Mouse (Mus musculus): ENCODE data around the gene Ankrd17. TPM values are rescaled to one million over a fixed set of nuclear protein-coding genes. Genes with fewer than 3 reads are reported as not detected.
A peak's percentile ranks its signal among the peaks of the same experiment; 100 is the strongest.

Ankrd17 gene
- polyA plus RNA-seq, 1 experiment from 2014 or later: 31.0 TPM

GRCm38 (mm10) chr5:90246987-90247386 is 119.4 kb downstream of the Ankrd17 start:
- Histone ChIP-seq H3K4me2 (ENCODE audit: low read depth, low read length) (no peak overlapping the region), H3K27ac (replicated peaks; ENCODE audit: low read depth, low read length) (no peak overlapping the region), H3K4me1 (ENCODE audit: control insufficient read depth, insufficient read depth, low read length) (no peaks in the 10 kb centered on the region), H3K9ac (ENCODE audit: low read depth, low read length) (no peak overlapping the region), H3K27me3 (replicated peaks; ENCODE audit: control insufficient read depth, insufficient read depth, low read length) (no peaks in the 10 kb centered on the region), H3K9me3 (ENCODE audit: control insufficient read depth, low read length) (no peaks in the 10 kb centered on the region), H3K4me3 (ENCODE audit: low read depth, low read length) (no peak overlapping the region), H3K36me3 (ENCODE audit: control insufficient read depth, insufficient read depth, low read length) (peaks cover 88% of the 10 kb centered on the region)
- 78% methylated on average over 2 of the region's 2 CpGs for WGBS
- DNase-seq (ENCODE audit: low spot score) (no peak), ATAC-seq (ENCODE audit: low read depth) (no peak)

DNA sequence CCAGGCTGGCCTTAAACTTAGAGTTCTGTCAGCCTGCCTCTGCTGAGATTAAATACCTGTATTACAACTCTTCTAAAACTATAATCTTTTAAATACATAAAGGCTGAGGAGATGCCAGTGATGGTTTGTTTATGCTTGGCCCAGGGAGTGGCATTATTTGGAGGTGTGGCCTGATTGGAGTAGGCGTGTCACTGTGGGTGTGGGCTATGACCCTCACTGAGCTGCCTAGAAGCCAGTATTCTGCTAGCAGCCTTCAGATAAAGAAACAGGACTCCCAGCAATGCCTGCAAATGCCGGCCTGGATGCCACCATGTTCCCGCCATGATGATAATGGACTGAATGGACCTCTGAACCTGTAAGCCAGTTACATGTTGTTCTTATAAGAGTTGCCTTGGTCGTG is 119.8 kb downstream of the Ankrd17 start:
- Histone ChIP-seq H3K27me3 (replicated peaks; ENCODE audit: control insufficient read depth, insufficient read depth, low read length) (no peaks in the 10 kb centered on the region), H3K36me3 (ENCODE audit: control insufficient read depth, insufficient read depth, low read length) (peaks cover 88% of the 10 kb centered on the region), H3K4me3 (ENCODE audit: low read depth, low read length) (no peak overlapping the region), H3K9me3 (ENCODE audit: control insufficient read depth, low read length) (no peaks in the 10 kb centered on the region), H3K9ac (ENCODE audit: low read depth, low read length) (no peak overlapping the region), H3K4me2 (ENCODE audit: low read depth, low read length) (no peak overlapping the region), H3K27ac (replicated peaks; ENCODE audit: low read depth, low read length) (no peak overlapping the region), H3K4me1 (ENCODE audit: control insufficient read depth, insufficient read depth, low read length) (no peaks in the 10 kb centered on the region)
- ATAC-seq (ENCODE audit: low read depth) (no peak), DNase-seq (ENCODE audit: low spot score) (no peak)
- WGBS: 84% methylated on average over 4 of the region's 4 CpGs

DNA sequence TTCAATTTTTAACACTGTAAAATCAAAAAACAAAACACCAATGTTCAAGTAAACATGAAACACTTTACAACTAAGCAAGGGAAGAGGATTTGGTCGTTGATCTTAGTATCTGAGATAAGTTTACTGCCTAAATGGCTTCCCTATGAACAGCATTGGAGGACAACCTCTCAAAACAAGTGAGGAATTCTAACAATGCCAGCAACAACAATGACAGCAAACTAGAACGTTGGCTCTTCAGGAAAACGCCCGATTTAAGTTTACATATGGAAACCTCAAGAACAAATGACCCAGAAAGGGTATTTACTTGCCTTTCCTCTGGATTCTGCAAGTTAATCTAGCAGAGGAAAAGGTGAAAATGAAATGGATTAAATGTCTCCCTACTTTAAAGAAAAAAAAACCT is 121.0 kb downstream of the Ankrd17 start:
- DNase-seq (ENCODE audit: low spot score): no peak
- Histone ChIP-seq H3K4me1 (ENCODE audit: control insufficient read depth, insufficient read depth, low read length) (no peaks in the 10 kb centered on the region), H3K9ac (ENCODE audit: low read depth, low read length) (no peak overlapping the region), H3K4me2 (ENCODE audit: low read depth, low read length) (no peak overlapping the region), H3K4me3 (ENCODE audit: low read depth, low read length) (no peak overlapping the region), H3K27me3 (replicated peaks; ENCODE audit: control insufficient read depth, insufficient read depth, low read length) (no peaks in the 10 kb centered on the region), H3K9me3 (ENCODE audit: control insufficient read depth, low read length) (no peaks in the 10 kb centered on the region), H3K36me3 (ENCODE audit: control insufficient read depth, insufficient read depth, low read length) (peaks cover 84% of the 10 kb centered on the region), H3K27ac (replicated peaks; ENCODE audit: low read depth, low read length) (no peak overlapping the region)
- ATAC-seq (ENCODE audit: low read depth): no peak
- 73% methylated on average over 4 of the region's 4 CpGs for WGBS

DNA sequence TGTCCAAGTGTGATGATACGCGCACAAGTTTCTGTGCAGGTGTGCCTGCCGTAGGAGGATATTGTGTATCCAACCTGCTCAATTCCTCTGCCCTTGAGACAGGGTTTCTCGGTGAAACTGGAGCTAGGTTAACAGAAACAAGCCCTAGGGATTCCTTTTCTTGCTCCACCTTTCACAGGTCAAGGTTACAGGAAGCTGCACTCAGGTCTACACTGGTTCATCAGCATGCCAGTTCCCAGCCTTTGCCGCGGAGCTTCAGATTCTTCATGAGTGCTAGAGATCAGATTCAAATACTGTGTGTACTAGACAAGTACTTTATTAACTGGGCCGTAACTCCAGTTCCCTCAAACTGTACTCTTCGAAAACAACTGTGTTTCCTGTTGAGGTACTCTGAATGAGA is 131.2 kb downstream of the Ankrd17 start:
- Histone ChIP-seq H3K9ac (ENCODE audit: low read depth, low read length) (no peak overlapping the region), H3K27me3 (replicated peaks; ENCODE audit: control insufficient read depth, insufficient read depth, low read length) (no peaks in the 10 kb centered on the region), H3K36me3 (ENCODE audit: control insufficient read depth, insufficient read depth, low read length) (peaks cover 91% of the 10 kb centered on the region), H3K4me3 (ENCODE audit: low read depth, low read length) (no peak overlapping the region), H3K9me3 (ENCODE audit: control insufficient read depth, low read length) (no peaks in the 10 kb centered on the region), H3K4me2 (ENCODE audit: low read depth, low read length) (no peak overlapping the region), H3K4me1 (ENCODE audit: control insufficient read depth, insufficient read depth, low read length) (no peaks in the 10 kb centered on the region), H3K27ac (replicated peaks; ENCODE audit: low read depth, low read length) (no peak overlapping the region)
- ATAC-seq (ENCODE audit: low read depth): no peak
- no peak for DNase-seq (ENCODE audit: low spot score)
- 91% methylated on average over 8 of the region's 8 CpGs for WGBS

- Histone ChIP-seq H3K9me3 (ENCODE audit: control insufficient read depth, low read length) (no peaks in the 10 kb centered on the region), H3K4me2 (ENCODE audit: low read depth, low read length) (no peak overlapping the region), H3K4me1 (ENCODE audit: control insufficient read depth, insufficient read depth, low read length) (no peaks in the 10 kb centered on the region), H3K36me3 (ENCODE audit: control insufficient read depth, insufficient read depth, low read length) (peaks cover 95% of the 10 kb centered on the region), H3K4me3 (ENCODE audit: low read depth, low read length) (no peak overlapping the region), H3K27me3 (replicated peaks; ENCODE audit: control insufficient read depth, insufficient read depth, low read length) (no peaks in the 10 kb centered on the region), H3K27ac (replicated peaks; ENCODE audit: low read depth, low read length) (no peak overlapping the region), H3K9ac (ENCODE audit: low read depth, low read length) (no peak overlapping the region)
- ATAC-seq (ENCODE audit: low read depth): no peak
- WGBS: 96% methylated on average over 4 of the region's 4 CpGs
- DNase-seq (ENCODE audit: low spot score): no peak
These were observed 133.1 kb downstream of the Ankrd17 start for GRCm38 (mm10) chr5:90233305-90233704.

DNA sequence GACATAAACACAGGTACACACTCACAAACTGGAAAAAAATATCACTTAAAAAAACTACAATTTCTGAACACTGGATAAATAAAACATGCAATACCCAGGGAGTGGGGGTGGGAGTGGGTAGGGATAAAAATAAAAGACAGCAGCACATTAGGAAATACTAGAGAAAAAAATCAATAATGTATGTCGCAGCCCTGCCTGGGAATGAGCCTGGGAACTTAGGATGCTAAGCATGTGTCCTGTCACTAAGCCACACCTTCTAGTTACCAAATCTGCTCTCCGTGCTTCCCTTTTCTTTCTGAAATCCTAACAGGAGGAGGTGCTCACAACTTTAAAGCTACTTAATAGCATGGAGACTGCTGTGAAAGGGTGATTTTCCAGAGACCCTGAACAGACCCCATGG is 136.6 kb downstream of the Ankrd17 start:
- ATAC-seq (ENCODE audit: low read depth) (no peak), DNase-seq (ENCODE audit: low spot score) (no peak)
- Histone ChIP-seq H3K9me3 (ENCODE audit: control insufficient read depth, low read length) (no peaks in the 10 kb centered on the region), H3K27ac (replicated peaks; ENCODE audit: low read depth, low read length) (no peak overlapping the region), H3K27me3 (replicated peaks; ENCODE audit: control insufficient read depth, insufficient read depth, low read length) (no peaks in the 10 kb centered on the region), H3K4me3 (ENCODE audit: low read depth, low read length) (no peak overlapping the region), H3K9ac (ENCODE audit: low read depth, low read length) (no peak overlapping the region), H3K36me3 (ENCODE audit: control insufficient read depth, insufficient read depth, low read length) (peaks cover 82% of the 10 kb centered on the region), H3K4me1 (ENCODE audit: control insufficient read depth, insufficient read depth, low read length) (no peaks in the 10 kb centered on the region), H3K4me2 (ENCODE audit: low read depth, low read length) (no peak overlapping the region)
- WGBS: 93% methylated on average over 2 of the region's 2 CpGs

DNA sequence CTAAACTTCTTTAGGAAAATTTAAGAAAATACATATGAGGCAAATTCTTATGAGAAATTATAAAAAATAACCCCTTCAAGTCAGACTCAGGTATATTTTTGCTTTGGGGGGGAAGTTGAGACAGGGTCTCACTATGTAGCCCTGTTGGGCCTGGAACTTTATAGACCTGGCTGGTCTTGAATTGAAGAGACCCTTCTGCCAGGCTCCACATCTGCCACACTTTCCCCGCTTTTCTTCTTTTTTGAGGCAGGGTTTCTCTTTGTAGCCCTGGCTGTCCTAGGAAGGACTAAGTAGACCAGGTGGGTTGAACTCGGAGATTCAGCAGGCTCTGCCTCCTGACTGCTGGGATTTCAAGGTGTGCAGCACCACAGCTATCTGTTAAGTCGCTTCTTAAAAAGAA is 139.7 kb downstream of the Ankrd17 start:
- Histone ChIP-seq H3K4me1 (ENCODE audit: control insufficient read depth, insufficient read depth, low read length) (peaks cover 8% of the 10 kb centered on the region), H3K36me3 (ENCODE audit: control insufficient read depth, insufficient read depth, low read length) (peaks cover 59% of the 10 kb centered on the region), H3K9ac (ENCODE audit: low read depth, low read length) (no peak overlapping the region), H3K9me3 (ENCODE audit: control insufficient read depth, low read length) (no peaks in the 10 kb centered on the region), H3K27ac (replicated peaks; ENCODE audit: low read depth, low read length) (no peak overlapping the region), H3K4me3 (ENCODE audit: low read depth, low read length) (no peak overlapping the region), H3K27me3 (replicated peaks; ENCODE audit: control insufficient read depth, insufficient read depth, low read length) (no peaks in the 10 kb centered on the region), H3K4me2 (ENCODE audit: low read depth, low read length) (no peak overlapping the region)
- ATAC-seq (ENCODE audit: low read depth) (no peak), DNase-seq (ENCODE audit: low spot score) (no peak)
- WGBS: 92% methylated on average over 3 of the region's 3 CpGs

- WGBS: 82% methylated on average over 5 of the region's 5 CpGs
- DNase-seq (ENCODE audit: low spot score) (no peak), ATAC-seq (ENCODE audit: low read depth) (no peak)
- H3K4me2 ChIP-seq (ENCODE audit: low read depth, low read length): no peak overlapping the region
- H3K27ac ChIP-seq (replicated peaks; ENCODE audit: low read depth, low read length): no peak overlapping the region
- H3K9me3 ChIP-seq (ENCODE audit: control insufficient read depth, low read length): no peaks in the 10 kb centered on the region
- H3K4me3 ChIP-seq (ENCODE audit: low read depth, low read length): peak overlapping the region; percentile 74; the same call in 1 of the 2 replicates
- H3K4me1 ChIP-seq (ENCODE audit: control insufficient read depth, insufficient read depth, low read length): peaks cover 8% of the 10 kb centered on the region
- H3K27me3 ChIP-seq (replicated peaks; ENCODE audit: control insufficient read depth, insufficient read depth, low read length): no peaks in the 10 kb centered on the region
- H3K36me3 ChIP-seq (ENCODE audit: control insufficient read depth, insufficient read depth, low read length): peaks cover 51% of the 10 kb centered on the region
- no peak overlapping the region for H3K9ac ChIP-seq (ENCODE audit: low read depth, low read length)
These were observed 141.6 kb downstream of the Ankrd17 start for GRCm38 (mm10) chr5:90224730-90225129.

DNA sequence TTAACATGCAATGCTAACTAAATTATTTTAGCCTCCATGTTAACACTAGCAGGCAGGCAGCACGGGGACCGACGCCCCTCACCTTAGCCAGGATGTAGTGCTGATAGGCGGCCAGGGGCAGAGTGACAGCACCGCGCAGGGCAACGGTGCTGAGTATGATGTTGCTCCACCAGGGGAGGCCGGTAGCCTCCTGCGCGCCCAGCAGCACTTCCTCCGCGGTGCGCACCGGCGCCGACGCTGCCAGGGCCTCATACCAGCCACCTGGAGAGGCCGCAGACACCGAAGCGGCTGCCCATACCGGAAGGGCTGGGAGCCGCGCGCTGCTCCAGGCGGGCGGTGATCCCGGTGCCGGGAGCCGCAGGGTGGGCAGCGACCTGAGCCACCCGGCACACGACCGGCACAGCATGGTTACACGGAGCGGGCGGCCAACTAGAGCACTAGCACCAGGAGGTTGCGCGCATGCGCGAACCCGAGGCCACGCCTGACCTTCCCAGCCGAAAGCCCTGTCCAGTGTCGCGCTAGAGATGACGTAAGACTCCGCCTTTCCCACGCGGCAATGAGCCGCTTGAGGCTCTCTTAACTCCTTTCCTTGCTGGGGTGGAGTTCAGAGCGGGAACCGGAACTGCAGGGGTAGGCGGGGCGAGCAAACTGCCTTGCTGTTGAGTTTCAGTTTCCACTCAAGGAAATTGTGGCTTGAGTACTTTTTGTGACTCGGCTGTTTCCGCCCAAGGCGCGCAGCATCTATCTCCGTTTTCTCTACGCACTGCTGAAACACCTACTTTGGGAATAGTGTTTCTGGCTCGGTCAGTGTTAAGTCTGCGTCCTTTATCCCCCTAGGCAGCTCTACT is 142.6 kb downstream of the Ankrd17 start, which contains the start of gene Cox18:
TSS of gene Cox18 (minus strand) at position 468 of the 848 bp plus-strand sequence.
- Histone ChIP-seq H3K27ac (replicated peaks; ENCODE audit: low read depth, low read length) (peak within 1 kb of the TSS; percentile 83), H3K9me3 (ENCODE audit: control insufficient read depth, low read length) (no peaks in the 10 kb centered on the region), H3K4me1 (ENCODE audit: control insufficient read depth, insufficient read depth, low read length) (peaks cover 8% of the 10 kb centered on the region), H3K4me2 (ENCODE audit: low read depth, low read length) (peak within 1 kb of the TSS; percentile 69), H3K4me3 (ENCODE audit: low read depth, low read length) (peak within 1 kb of the TSS; percentile 74), H3K27me3 (replicated peaks; ENCODE audit: control insufficient read depth, insufficient read depth, low read length) (no peaks in the 10 kb centered on the region), H3K36me3 (ENCODE audit: control insufficient read depth, insufficient read depth, low read length) (peaks cover 49% of the 10 kb centered on the region), H3K9ac (ENCODE audit: low read depth, low read length) (peak within 1 kb of the TSS; percentile 83)
- under 1% methylated on average over 56 of the region's 62 CpGs for whole genome bisulfite sequencing
- DNase-seq (ENCODE audit: low spot score) (peak; percentile 99), ATAC-seq (ENCODE audit: low read depth) (peak; percentile 99)

Data from embryonic facial prominence, embryonic 14.5 days (tissue).